Mouse (Mus musculus) intestine, embryonic 16.5 days (tissue): ENCODE results near the gene Dus1l. TPM values are rescaled to one million over a fixed set of nuclear protein-coding genes. Genes with fewer than 3 reads are reported as not detected.
A peak's percentile ranks its signal among the peaks of the same experiment; 100 is the strongest.
"Not testable (repeated sequence)": the region's sequence is repeated elsewhere in the genome, so short reads cannot be mapped to it uniquely, and the experiment has no call there.

ENCODE experiments used
- ATAC-seq: fragments of 200-750 bp; cut with Nextera tagmentation; 2 replicates; pipeline ENCODE4 v1.8.0; 2017; ENCODE audit warnings: moderate TSS enrichment, moderate library complexity
- H3K27ac ChIP-seq: fragments of 300-500 bp; sonication (generic); 2 replicates; pipeline ENCODE4 v1.5.1; 2014; ENCODE audit warnings: mild to moderate bottlenecking, low read length
- H3K27me3 ChIP-seq: fragments of 300-500 bp; sonication (generic); replicated peaks from 2 replicates; pipeline ENCODE4 v1.6.1; 2014; ENCODE audit warnings: low read length, control low read depth, mixed read lengths; ENCODE audit not compliant: control insufficient read depth, insufficient read depth
- H3K36me3 ChIP-seq: fragments of 300-500 bp; sonication (generic); 2 replicates; pipeline ENCODE4 v1.6.1; 2014; ENCODE audit warnings: low read length, control low read depth; ENCODE audit not compliant: control insufficient read depth, insufficient read depth
- H3K4me1 ChIP-seq: fragments of 300-500 bp; sonication (generic); 2 replicates; pipeline ENCODE4 v1.6.1; 2014; ENCODE audit warnings: low read length, control low read depth, mixed read lengths; ENCODE audit not compliant: control insufficient read depth, insufficient read depth
- H3K4me2 ChIP-seq: fragments of 300-500 bp; sonication (generic); 2 replicates; pipeline ENCODE4 v1.6.1; 2014; ENCODE audit warnings: low read depth, low read length, control low read depth
- H3K4me3 ChIP-seq: fragments of 300-500 bp; sonication (generic); 2 replicates; pipeline ENCODE4 v1.5.1; 2014; ENCODE audit warnings: mild to moderate bottlenecking, low read length
- H3K9ac ChIP-seq: fragments of 300-500 bp; sonication (generic); 2 replicates; pipeline ENCODE4 v1.6.1; 2014; ENCODE audit warnings: low read depth, low read length
- H3K9me3 ChIP-seq: fragments of 300-500 bp; sonication (generic); 2 replicates; pipeline ENCODE4 v1.6.1; 2016; ENCODE audit warnings: low read length, control low read depth; ENCODE audit not compliant: control insufficient read depth
- WGBS: fragments of 180-500 bp; shearing (Covaris S2); extraction: QIAGEN DNeasy Blood & Tissue Kit; methylation state at CpG from one replicate; pipeline ENCODE4 v1.1.7; 2014; 5-methylcytosine and 5-hydroxymethylcytosine counted together
- polyA plus RNA-seq: library from polyadenylated mRNA; unstranded; fragments of >200 nt; fragmentation: Nextera tagmentation; extraction: Ambion mirVana; gene quantifications from 2 replicates; pipeline ENCODE4 v1.2.1, GENCODE M21; 2015

The Dus1l gene
- polyA plus RNA-seq, 1 experiment from 2014 or later, result 82.0 TPM

DNA sequence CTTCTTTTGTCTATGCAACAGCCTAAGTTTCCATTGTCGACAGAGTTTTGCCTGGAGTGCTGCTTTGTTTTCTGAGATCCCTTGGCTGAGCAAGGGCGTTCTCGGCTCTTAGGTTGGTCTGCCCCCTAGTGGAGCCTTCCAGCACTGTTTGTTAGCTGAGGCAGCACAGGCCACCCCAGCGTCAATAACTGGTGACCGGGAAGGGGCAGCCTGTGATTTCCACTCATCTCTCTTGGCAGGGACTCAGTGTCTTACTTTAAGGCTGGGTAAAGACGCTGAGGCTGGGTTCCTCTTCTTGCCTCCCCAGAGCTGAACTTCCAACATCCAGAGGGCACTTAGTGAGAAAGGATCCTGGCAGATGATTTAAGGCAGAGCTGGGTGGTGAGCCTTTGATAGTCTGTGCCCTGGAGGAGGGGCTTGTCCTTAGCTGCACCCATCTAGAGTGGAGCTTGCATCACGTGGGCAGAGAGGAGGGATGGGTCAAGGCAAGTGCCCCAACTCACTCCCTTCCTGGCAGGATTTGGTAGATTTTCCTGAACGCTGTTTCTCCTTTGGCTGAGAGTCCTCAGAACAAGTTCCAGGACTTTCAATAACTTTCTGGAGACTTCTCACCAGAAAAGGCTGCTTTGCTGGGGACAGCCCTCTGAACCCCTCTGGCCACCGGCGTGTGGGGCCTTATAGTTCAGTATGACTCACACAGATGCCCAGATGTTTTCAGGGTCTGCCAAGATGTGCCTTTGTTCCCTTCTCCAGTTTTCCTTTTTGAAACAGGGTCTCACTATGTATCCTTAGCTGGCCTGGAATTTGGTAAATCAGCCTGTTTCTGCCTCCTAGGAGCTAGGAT lies 4.1 kb upstream of the Dus1l start:
- Histone ChIP-seq H3K36me3 (no peaks in the 10 kb centered on the region), H3K9me3 (no peaks in the 10 kb centered on the region), H3K9ac (peak overlapping the region; percentile 52), H3K27ac (peak overlapping the region; percentile 24; the same call in 1 of the 2 replicates), H3K4me2 (no peak overlapping the region; the same call in 1 of the 2 replicates), H3K4me3 (no peak overlapping the region), H3K27me3 (no peaks in the 10 kb centered on the region), H3K4me1 (peaks cover 15% of the 10 kb centered on the region)
- ATAC-seq, result peak; percentile 67
- 13% methylated on average over 10 of the region's 10 CpGs for WGBS

GRCm38 (mm10) chr11:120799316-120799890 lies 3.2 kb upstream of the Dus1l start:
- H3K9ac ChIP-seq, result no peak overlapping the region

GRCm38 (mm10) chr11:120798244-120798643 lies 2.0 kb upstream of the Dus1l start:
- no peak overlapping the region for H3K27ac ChIP-seq
- H3K4me3 ChIP-seq, result no peak overlapping the region
- H3K9ac ChIP-seq, result no peak overlapping the region
- peaks cover 4% of the 10 kb centered on the region; the same call in 1 of the 2 replicates for H3K36me3 ChIP-seq
- ATAC-seq, result no peak
- WGBS, result 81% methylated on average over 3 of the region's 3 CpGs
- peaks cover 19% of the 10 kb centered on the region for H3K4me1 ChIP-seq
- no peak overlapping the region for H3K4me2 ChIP-seq
- no peaks in the 10 kb centered on the region for H3K27me3 ChIP-seq
- H3K9me3 ChIP-seq, result no peaks in the 10 kb centered on the region

More at GRCm38 (mm10) chr11:120799316-120799890, 3.2 kb upstream of the Dus1l start:
- Histone ChIP-seq H3K4me3 (no peak overlapping the region), H3K9me3 (no peaks in the 10 kb centered on the region), H3K4me2 (no peak overlapping the region), H3K36me3 (peaks cover 4% of the 10 kb centered on the region; the same call in 1 of the 2 replicates), H3K4me1 (peaks cover 19% of the 10 kb centered on the region), H3K27me3 (no peaks in the 10 kb centered on the region), H3K27ac (no peak overlapping the region)
- ATAC-seq, result no peak
- 69% methylated on average over 6 of the region's 6 CpGs for WGBS

GRCm38 (mm10) chr11:120796614-120796946 lies 377 bp upstream of the Dus1l start:
- ATAC-seq, result peak; percentile 40
- WGBS, result 29% methylated on average over 8 of the region's 8 CpGs
- Histone ChIP-seq H3K4me3 (peak overlapping the region; percentile 97; the same call in 1 of the 2 replicates), H3K27ac (peak overlapping the region; percentile 74), H3K4me2 (peak overlapping the region; percentile 46), H3K9ac (peak overlapping the region; percentile 97), H3K27me3 (no peaks in the 10 kb centered on the region), H3K4me1 (peaks cover 19% of the 10 kb centered on the region), H3K9me3 (no peaks in the 10 kb centered on the region), H3K36me3 (peaks cover 12% of the 10 kb centered on the region; the same call in 1 of the 2 replicates)

DNA sequence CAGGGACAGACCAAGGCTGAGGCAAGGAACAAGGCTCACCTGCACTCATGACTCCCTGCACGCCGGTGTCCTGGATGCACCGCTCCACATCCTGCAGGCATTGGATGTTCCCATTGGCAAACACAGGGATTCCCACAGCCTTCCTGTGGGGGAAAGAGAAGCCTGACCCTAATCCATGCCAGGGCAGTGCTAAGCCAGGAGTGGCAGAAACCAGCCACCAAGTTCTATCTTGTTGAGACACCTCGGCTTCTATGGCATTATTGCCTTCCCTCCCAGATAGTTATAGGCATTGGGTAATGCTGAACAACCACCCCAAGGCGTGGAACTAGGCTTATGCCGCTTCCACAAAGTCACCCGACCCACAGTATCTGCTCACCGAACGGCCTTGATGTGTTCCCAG lies 3.6 kb downstream of the Dus1l start:
- Histone ChIP-seq H3K27ac (no peak overlapping the region), H3K4me1 (peaks cover 10% of the 10 kb centered on the region), H3K9ac (no peak overlapping the region), H3K4me3 (no peak overlapping the region), H3K4me2 (no peak overlapping the region), H3K27me3 (no peaks in the 10 kb centered on the region), H3K9me3 (no peaks in the 10 kb centered on the region), H3K36me3 (peaks cover 19% of the 10 kb centered on the region)
- ATAC-seq, result no peak
- 92% methylated on average over 9 of the region's 9 CpGs for WGBS

- Histone ChIP-seq H3K4me2 (no peak overlapping the region), H3K4me3 (no peak overlapping the region), H3K27ac (no peak overlapping the region), H3K9ac (no peak overlapping the region), H3K36me3 (peaks cover 22% of the 10 kb centered on the region), H3K4me1 (peaks cover 10% of the 10 kb centered on the region), H3K9me3 (no peaks in the 10 kb centered on the region), H3K27me3 (no peaks in the 10 kb centered on the region)
- WGBS, result 85% methylated on average over 3 of the region's 3 CpGs
- ATAC-seq, result no peak
Observed at GRCm38 (mm10) chr11:120789810-120790209, 6.4 kb downstream of the Dus1l start.

- no peaks in the 10 kb centered on the region for H3K9me3 ChIP-seq
- H3K9ac ChIP-seq, result no peak overlapping the region
- H3K36me3 ChIP-seq, result peaks cover 19% of the 10 kb centered on the region
- H3K4me2 ChIP-seq, result no peak overlapping the region
- 91% methylated on average over 4 of the region's 4 CpGs for WGBS
- ATAC-seq, result no peak
- H3K4me3 ChIP-seq, result no peak overlapping the region
- H3K4me1 ChIP-seq, result peaks cover 8% of the 10 kb centered on the region
- H3K27ac ChIP-seq, result no peak overlapping the region
- no peaks in the 10 kb centered on the region for H3K27me3 ChIP-seq
Observed at GRCm38 (mm10) chr11:120789355-120789754, 6.8 kb downstream of the Dus1l start.

DNA sequence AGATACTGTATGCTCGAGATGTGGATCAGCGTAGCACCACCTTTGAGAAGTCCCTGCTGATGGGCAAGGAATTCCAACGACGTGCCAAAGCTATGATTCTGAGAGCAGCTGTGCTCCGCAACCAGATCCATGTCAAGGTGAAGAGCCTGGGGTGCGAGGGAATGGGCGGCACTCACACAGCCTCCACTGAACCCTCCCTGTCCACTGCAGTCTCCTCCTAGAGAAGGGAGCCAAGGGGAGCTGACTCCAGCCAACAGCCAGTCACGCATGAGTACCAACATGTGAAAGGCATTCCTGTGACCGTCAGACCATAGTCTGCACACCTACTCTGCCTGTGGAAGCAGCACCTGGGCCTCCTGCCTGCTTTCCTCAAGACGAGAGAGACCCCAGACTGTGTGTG lies 7.7 kb downstream of the Dus1l start:
- not testable (repeated sequence) for H3K27me3 ChIP-seq, H3K9me3 ChIP-seq, H3K27ac ChIP-seq, ATAC-seq, H3K4me3 ChIP-seq, H3K4me2 ChIP-seq, H3K9ac ChIP-seq, H3K4me1 ChIP-seq
- 92% methylated on average over 9 of the region's 10 CpGs for WGBS
- peaks cover 19% of the 10 kb centered on the region for H3K36me3 ChIP-seq

DNA sequence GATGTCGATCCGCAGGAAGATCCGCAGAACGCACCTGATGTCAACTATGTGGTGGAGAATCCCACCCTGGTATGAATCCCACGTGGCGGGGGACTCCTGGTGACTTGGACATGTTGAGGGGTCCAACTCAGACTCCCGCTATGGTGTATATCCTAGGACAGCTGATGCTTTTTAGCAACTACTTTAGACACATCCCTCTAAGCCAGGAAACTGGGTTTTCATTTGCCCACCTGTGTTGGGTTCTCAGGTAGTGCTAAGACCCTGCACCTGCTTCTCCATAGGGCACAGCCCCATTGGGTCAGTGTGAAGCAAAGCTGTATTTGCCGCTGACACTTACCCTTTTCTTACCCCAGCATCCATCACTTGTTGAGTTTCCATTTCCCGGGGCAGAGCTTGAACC lies 11.1 kb downstream of the Dus1l start:
- H3K36me3 ChIP-seq, result peaks cover 8% of the 10 kb centered on the region; the same call in 1 of the 2 replicates

More for the DNA sequence above, 11.1 kb downstream of the Dus1l start:
- Histone ChIP-seq H3K27me3 (no peaks in the 10 kb centered on the region), H3K4me2 (peak overlapping the region; percentile 97), H3K9ac (peak overlapping the region; percentile 95), H3K4me3 (peak overlapping the region; percentile 97), H3K27ac (no peak overlapping the region), H3K4me1 (peaks cover 18% of the 10 kb centered on the region), H3K9me3 (no peaks in the 10 kb centered on the region)
- ATAC-seq, result no peak
- WGBS, result 31% methylated on average over 9 of the region's 9 CpGs
